Mouse (Mus musculus) right cerebral cortex, postnatal 25 days (tissue): ENCODE measurements around the gene Themis.

ENCODE experiments used
- DNase-seq: peaks from one replicate; pipeline ENCODE4 v3.0.0; 2022

The Themis gene

DNA sequence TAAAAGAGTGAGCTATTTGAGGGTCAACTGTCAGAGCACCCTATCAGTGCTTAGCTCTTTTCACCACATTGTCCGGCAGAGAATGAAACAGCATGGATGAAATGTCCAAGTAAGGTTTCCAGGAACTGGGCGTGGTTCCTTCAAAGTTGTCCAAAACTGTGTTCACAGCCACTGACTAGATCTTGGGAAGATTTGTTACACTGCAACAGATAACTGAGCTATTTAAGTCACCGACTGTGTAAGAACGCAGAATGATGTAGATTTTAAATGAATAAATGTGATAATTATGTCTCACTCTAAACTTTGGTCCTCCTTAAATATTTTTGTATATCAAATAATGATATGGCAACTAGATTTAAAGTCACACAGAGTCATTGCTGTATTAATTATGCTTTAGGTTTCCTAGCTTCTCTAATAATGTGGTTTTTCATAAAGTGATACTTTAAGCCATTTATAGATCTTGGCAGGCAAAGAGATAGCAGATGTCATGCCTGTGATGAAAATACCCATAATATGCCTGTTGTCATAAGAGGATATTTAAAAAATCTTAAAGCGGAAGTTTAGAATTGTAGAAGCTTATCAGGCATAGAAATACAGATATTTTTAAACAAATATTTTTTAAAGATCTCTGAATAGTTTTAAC lies 143.9 kb downstream of the Themis start:
- DNase-seq = no peak

DNA sequence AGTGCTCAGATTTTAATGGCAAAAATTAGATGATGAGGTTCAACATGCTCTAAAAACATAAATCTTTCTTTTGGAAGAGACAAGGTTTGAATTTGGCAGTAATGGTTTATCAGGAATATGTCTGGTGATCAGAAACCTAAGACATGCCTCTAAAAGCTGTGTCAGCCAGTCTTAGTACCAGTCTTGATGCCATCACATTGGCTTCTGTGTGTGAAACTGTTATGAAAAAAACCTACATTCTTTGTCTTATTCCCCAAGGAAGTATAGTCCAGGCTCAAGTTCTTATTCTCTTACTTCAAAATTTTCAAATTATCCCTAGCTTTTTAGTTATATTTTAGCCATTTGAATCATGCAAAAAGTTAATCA lies 144.4 kb downstream of the Themis start:
- DNase-seq = no peak

DNA sequence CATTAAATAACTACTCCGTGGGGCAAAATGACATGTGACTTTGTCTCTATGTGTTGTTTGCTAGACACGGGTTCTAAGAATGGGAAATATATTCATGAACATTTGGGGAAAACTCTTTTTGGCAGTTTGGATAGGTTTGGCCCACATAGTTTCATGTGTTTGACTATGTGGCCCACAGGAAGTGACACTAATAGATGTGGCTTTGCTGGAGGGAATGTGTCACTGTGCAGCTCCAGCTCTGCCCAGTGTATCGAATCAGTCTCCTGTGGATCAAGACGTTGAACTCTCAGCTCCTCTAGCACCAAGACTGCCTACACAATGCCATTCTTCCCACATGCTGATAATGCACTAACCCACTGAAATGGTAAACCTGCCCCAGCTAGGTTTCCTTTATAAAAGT lies 148.0 kb downstream of the Themis start:
- DNase-seq = no peak

DNA sequence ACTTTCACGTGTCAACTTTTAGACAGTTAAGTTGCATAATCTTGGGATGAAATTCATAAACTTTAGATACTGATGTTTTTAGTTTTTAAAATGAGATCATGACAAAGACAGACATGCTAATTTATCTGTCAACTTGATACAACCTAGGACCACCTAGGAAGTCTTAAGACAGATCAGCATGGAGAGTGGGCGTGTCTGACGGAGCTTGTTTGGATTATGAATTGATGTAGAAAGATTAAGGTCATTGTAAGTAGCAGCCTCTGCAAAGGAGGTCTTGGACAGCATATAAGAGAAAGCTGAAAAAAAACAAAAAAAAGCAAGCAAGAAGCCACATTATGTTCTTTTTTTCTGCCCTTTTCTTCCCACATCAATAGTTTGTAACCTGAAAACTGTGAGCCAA lies 154.2 kb downstream of the Themis start:
- DNase-seq = no peak

DNA sequence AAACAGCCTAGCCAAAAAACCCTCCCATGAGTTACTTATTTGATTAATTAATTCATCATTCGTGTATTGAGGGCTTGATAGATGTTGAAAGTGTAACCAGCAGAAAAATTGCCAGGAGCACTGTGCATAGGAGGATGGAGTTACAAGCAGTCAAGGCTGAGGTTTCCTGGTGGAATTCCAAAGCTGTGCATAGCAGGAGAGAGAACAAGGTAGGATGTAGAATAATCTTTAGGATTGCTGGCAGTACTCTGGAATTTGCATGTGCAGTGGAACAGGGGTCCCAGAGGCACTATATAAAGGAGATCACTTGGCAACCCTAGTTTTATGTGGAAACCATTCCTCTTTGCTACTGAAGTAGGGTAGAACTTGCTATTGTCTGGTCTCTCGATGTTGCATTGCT lies 174.4 kb downstream of the Themis start:
- no peak for DNase-seq

DNA sequence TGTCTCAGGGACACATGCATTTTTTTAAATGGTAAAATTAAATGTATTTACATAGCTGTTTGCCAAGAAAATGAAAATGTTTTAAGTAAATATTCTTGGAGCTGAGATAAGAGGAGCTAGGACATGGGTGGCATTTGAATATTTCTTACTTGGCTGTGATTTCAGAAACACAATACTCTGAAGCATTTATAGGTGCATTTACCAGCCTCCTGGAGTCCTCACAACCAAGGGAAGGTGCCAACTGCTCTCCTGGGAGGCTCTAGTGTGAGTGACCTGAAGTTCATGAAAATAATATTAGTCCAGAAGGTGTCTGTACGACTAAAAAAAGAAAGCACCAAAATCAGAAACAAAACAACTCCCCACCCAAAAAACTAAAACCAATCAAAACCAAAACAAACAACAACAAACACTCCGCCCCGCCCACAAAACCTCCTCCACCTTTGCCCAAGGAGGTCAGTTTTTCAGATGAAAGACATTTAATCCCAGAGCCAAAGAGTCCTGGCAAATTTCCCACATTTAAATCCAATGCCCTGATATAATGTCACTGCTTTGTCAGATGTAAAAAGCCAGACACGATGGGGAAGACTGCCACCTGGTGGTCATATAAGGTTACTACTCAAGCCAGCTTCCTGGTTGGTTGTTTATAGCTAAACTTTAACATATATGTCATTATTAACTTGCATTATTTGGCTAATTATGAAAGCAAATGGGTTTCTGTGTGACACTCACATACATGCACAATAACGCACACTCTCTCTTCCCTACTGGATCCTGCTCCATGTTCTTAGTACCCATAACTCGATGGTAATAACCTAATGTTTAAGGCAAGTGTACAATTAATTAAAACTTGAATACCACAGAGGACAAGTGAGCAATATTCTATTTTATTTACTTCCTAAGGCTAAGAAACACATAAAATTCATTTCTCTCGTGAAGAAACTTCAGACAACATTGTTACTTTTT lies 175.9 kb downstream of the Themis start:
- DNase-seq = peak; percentile 30

DNA sequence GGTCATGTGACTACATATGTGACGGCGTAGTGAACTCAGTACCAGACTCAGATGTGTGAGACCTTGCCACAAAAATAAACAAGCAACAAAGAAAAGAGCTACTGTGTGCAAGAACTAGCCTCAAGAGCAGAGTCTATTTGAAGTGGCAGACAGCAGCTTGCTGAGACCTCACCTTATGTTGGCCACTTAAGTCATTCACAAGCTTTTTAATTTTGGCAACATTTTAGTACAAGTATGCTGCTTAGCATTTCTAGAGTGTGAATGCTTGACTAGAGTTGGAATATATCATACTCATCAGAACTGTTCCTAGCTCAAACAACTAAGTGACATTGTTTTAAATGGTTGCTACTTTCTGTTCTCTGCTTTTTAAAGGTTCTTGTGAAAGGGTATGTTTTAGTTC lies 188.0 kb downstream of the Themis start:
- no peak for DNase-seq

DNA sequence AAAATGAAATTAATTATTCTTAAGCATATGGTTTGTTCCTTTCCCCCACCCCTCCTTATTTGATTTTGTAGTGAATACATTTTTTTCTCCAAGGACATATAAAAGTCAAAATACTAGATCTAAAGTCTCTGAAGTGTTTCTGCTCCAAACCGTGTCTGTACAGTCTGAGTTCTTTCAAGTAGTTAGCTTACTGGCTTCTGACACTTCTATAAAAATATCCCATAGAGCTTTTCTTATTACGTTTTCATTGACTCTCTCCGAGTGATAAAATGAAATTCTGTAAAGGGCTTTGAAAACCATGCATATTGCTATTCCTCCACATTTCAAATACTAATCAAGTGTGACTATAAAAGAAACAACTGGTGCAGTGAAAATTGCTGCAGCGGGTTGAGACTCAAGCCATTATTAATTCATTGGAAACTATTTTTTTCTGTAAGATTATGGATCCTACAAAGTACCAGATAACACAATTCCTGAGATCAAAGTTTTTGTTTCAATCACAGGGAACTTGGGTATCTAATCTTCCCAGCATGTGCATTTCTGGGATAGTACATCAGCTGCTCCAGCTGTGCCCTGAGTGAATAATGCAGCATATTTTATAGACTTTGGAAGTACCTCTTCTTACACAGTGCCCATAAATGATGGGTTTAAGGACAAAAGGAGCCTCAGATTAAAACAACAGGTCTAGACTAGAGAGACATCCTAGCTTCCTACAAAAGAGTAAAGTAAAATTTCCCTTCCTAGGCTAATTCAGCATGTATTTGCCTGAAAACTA lies 202.6 kb downstream of the Themis start:
- DNase-seq = no peak

DNA sequence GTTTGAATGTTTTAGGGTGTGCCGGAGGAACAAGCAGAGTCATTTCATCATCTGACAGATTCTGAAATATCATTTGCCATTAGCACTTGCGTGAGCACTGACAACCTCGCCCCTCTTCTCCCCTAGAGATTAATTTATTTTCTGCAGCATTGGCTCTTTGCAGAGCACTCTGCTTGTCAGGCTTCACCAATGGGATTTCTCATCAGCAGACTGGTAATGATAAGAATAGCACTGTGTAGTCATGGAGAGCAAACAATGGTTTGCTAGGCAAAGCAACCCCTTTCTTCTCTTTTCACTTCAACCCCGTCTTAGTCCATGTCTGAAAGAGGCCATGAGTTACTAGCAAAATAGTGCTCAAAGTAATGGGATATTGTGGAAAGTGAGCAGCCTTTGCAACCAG lies 206.4 kb downstream of the Themis start:
- no peak for DNase-seq

DNA sequence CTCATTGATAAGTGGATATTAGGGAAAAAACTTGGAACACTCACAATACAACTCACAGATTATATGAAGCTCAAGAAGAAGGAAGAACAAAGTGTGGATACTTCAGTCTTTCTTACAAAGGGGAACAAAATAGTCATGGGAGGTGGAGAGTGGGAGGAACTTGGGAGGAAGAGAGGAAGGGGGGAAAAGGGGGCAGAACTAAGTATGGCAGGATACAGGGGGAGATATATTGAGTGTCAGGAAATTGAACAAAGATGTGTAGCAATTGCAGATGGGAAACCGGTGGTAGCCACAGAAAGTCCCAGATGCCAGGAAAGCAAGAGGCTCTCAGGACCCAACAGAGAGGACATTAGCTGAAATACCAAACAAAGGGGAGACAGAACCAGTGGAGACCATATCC lies 219.5 kb downstream of the Themis start:
- no peak for DNase-seq

DNA sequence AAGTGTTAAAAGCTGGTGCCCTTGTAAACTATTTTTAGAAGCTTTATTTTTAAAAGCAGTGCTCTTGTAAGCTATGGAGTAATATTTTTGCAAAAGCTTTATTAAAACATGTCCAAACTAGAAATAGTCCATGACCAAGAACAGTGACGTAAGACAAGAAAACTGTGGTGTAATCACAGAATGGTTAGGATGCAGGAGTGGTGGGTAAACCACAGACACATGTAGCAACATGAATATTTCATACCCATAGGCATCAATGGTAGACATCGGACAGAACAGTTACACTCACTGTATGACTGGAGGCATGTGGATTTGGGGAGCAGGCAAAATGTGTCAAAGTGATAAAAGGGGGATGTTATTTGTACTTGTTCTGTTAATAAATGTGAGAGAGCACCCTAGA lies 222.7 kb downstream of the Themis start:
- DNase-seq = no peak

DNA sequence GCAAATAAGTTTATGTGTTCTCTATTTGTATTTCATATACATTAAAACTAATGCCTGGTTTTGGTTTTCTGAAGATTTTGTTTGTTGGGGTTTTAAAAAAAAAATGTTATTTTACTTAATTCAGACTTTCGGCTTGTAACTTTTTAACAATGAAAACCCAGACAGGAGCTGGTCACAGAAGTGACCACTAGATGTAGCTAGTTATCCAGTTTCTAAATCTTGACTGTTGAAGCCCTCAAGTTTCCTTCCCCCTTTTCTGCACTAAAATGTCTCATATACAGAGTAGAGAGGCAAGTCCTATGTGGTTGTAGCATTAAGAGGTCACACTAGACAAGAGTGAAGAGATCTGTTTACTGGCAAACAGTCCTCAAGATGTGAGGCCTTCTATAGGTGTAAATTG lies 230.2 kb downstream of the Themis start:
- no peak for DNase-seq
